7 mouse cellular contexts compared by ENCODE assay signal in genomic region chr17:28349901-28350465, GRCm38 (mm10). TPM values are rescaled to one million over a fixed set of nuclear protein-coding genes. Genes with fewer than 3 reads are reported as not detected.
DNase-seq lines count a peak whose midpoint lies in the region; ATAC-seq and TF ChIP-seq lines count a peak whose summit lies in the region.

No protein-coding gene starts in this region.

- no peaks in the 10 kb centered on the region; a peak in 1 of 4 replicates for H3K27me3 ChIP-seq in MEL (ENCODE audit: control insufficient read depth in 1 of 2, insufficient read depth in 2 of 2, low read length in 2 of 2)
- peaks cover 7% of the 10 kb centered on the region; the same call in 1 of the 2 replicates for H3K27me3 ChIP-seq in forebrain, postnatal 0 days (ENCODE audit: insufficient read depth, low read length)
- no peaks in the 10 kb centered on the region; the same call in 1 of the 2 replicates for H3K27me3 ChIP-seq in intestine, embryonic 16.5 days (replicated peaks; ENCODE audit: control insufficient read depth, insufficient read depth, low read length)

- peak; percentile 50 for ATAC-seq in forebrain, postnatal 0 days
- ATAC-seq in intestine, embryonic 16.5 days = peak; percentile 69
- peak; percentile 8; the same call in 1 of the 2 replicates for ATAC-seq in megakaryocyte progenitor cell, adult 5-6 weeks (replicated peaks; ENCODE audit: poor library complexity)
- ATAC-seq in monocyte, adult 5-6 weeks (replicated peaks; ENCODE audit: insufficient number of reproducible peaks, low FRiP score, low TSS enrichment, poor library complexity, severe bottlenecking) = no peak

- peak overlapping the region; percentile 52 to 100 for H3K4me3 ChIP-seq in MEL (ENCODE audit: control insufficient read depth in 1 of 2, insufficient read depth in 1 of 2, low read depth in 2 of 2, low read length in 2 of 2)
- H3K4me3 ChIP-seq in forebrain, postnatal 0 days (ENCODE audit: low read depth, low read length) = peak overlapping the region; percentile 54
- H3K4me3 ChIP-seq in intestine, embryonic 16.5 days (ENCODE audit: low read length) = peak overlapping the region; percentile 89

- H3K36me3 ChIP-seq in MEL (ENCODE audit: control insufficient read depth in 1 of 2, insufficient read depth in 2 of 2, low read length in 2 of 2) = no peaks in the 10 kb centered on the region
- no peaks in the 10 kb centered on the region for H3K36me3 ChIP-seq in forebrain, postnatal 0 days (ENCODE audit: insufficient read depth)
- H3K36me3 ChIP-seq in intestine, embryonic 16.5 days (ENCODE audit: control insufficient read depth, insufficient read depth, low read length) = no peaks in the 10 kb centered on the region

- no peaks in the 10 kb centered on the region; a peak in 2 of 4 replicates for H3K4me1 ChIP-seq in MEL (ENCODE audit: control insufficient read depth in 1 of 2, insufficient read depth in 2 of 2, low read length in 2 of 2)
- no peaks in the 10 kb centered on the region for H3K4me1 ChIP-seq in forebrain, postnatal 0 days (ENCODE audit: insufficient read depth)
- H3K4me1 ChIP-seq in intestine, embryonic 16.5 days (ENCODE audit: control insufficient read depth, insufficient read depth, low read length) = peaks cover 54% of the 10 kb centered on the region

- TF ChIP-seq CTCF in MEL (IDR thresholded peaks at IDR 0.05 in 2 of 3, conservative IDR thresholded peaks at IDR 0.05 in 1 of 3; ENCODE audit: control insufficient read depth in 1 of 3, insufficient read depth in 1 of 3, low read depth in 2 of 3, low read length in 3 of 3, poor library complexity in 1 of 3, severe bottlenecking in 1 of 3) = no peak
- no peak for TF ChIP-seq CTCF in forebrain, postnatal 0 days (IDR thresholded peaks at IDR 0.05; ENCODE audit: low read depth)

- H3K9ac ChIP-seq in MEL (ENCODE audit: control insufficient read depth, low read depth, low read length, poor library complexity, severe bottlenecking) = peak overlapping the region; percentile 61
- H3K9ac ChIP-seq in forebrain, postnatal 0 days = peak overlapping the region; percentile 55
- H3K9ac ChIP-seq in intestine, embryonic 16.5 days (ENCODE audit: low read depth, low read length) = peak overlapping the region; percentile 96

- peak; percentile 37 for DNase-seq in CD4-positive helper T cell, adult 2 months (ENCODE audit: low read depth, low spot score)
- peak; percentile 54 for DNase-seq in MEL (ENCODE audit: low read depth, low spot score)
- DNase-seq in forebrain, postnatal 0 days = peak; percentile 41
- no peak for DNase-seq in urinary bladder, adult 2 months (ENCODE audit: low spot score)

- no peak for TF ChIP-seq EP300 in MEL (IDR thresholded peaks at IDR 0.05; ENCODE audit: low read depth in 1 of 2, low read length in 2 of 2)

- TF ChIP-seq POLR2A in MEL (IDR thresholded peaks at IDR 0.05; ENCODE audit: control insufficient read depth in 1 of 2, insufficient read depth in 1 of 2, low read depth in 1 of 2, low read length in 2 of 2, poor library complexity in 1 of 2) = no peak

- WGBS in forebrain, postnatal 0 days = 3% methylated on average over 37 of the region's 54 CpGs
- WGBS in intestine, embryonic 16.5 days = under 1% methylated on average over 49 of the region's 54 CpGs

- peak overlapping the region; percentile 90 for H3K4me2 ChIP-seq in forebrain, postnatal 0 days (ENCODE audit: low read depth)
- peak overlapping the region; percentile 92 for H3K4me2 ChIP-seq in intestine, embryonic 16.5 days (ENCODE audit: low read depth, low read length)

- no peak for TF ChIP-seq RAD21 in MEL (IDR thresholded peaks at IDR 0.05; ENCODE audit: low read depth, low read length)

- H3K9me3 ChIP-seq in MEL (replicated peaks; ENCODE audit: insufficient read depth, low read length) = no peaks in the 10 kb centered on the region
- no peaks in the 10 kb centered on the region for H3K9me3 ChIP-seq in forebrain, postnatal 0 days (ENCODE audit: low read length)
- H3K9me3 ChIP-seq in intestine, embryonic 16.5 days (ENCODE audit: control insufficient read depth, low read length) = no peaks in the 10 kb centered on the region

- H3K27ac ChIP-seq in MEL (ENCODE audit: control insufficient read depth, low read depth, low read length) = no peak overlapping the region
- peak overlapping the region; percentile 45; the same call in 1 of the 2 replicates for H3K27ac ChIP-seq in forebrain, postnatal 0 days (ENCODE audit: low read depth, low read length)
- H3K27ac ChIP-seq in intestine, embryonic 16.5 days (ENCODE audit: low read length) = peak overlapping the region; percentile 99

- no peaks in the 10 kb centered on the region; the same call in 1 of the 2 replicates for H3K79me2 ChIP-seq in MEL (ENCODE audit: control insufficient read depth, insufficient read depth, low read length, poor library complexity)

TF ChIP-seq in MEL, 35 proteins besides CTCF, POLR2A, EP300 and RAD21:
- TF ChIP-seq JUND (IDR thresholded peaks at IDR 0.05; ENCODE audit: low read depth, low read length) (no peak), SIN3A (IDR thresholded peaks at IDR 0.05; ENCODE audit: low read length) (peak; percentile 47; the same call in 1 of the 2 replicates)

RNA-seq across cellular contexts. Expression of gene Tead3, which starts 0.6 kb away (rescaled TPM):
- total RNA-seq in MEL (2012; rRNA removed) = 0.46 and 0.73 TPM in 2 replicates
- 1 to 10 TPM in 1 of 2 experiments, not detected in 1; 4.1 TPM for polyA plus RNA-seq in MEL (2012; ENCODE audit: insufficient read depth in 1 of 2, insufficient read length in 2 of 2, low read depth in 1 of 2, low replicate concordance in 2 of 2, missing spikeins in 1 of 2)
- total RNA-seq in forebrain, postnatal 0 days (2014; rRNA removed) = 4.5 and 4.8 TPM in 2 replicates
- polyA plus RNA-seq in forebrain, postnatal 0 days (2015; fragmentation: Nextera tagmentation; extraction: Ambion mirVana) = 1.1 and 1.4 TPM in 2 replicates
- polyA plus RNA-seq in intestine, embryonic 16.5 days (2015; fragmentation: Nextera tagmentation; extraction: Ambion mirVana) = 8.5 and 9.3 TPM in 2 replicates
- 0.15 and 1.9 TPM in 2 replicates for total RNA-seq in megakaryocyte progenitor cell, adult 5-6 weeks (2015)
- total RNA-seq in megakaryocyte progenitor cell, adult 5-6 weeks (2017) = 0.04 TPM in 1 of 2 replicates, not detected in the other
- total RNA-seq in monocyte, adult 5-6 weeks (2017) = not detected in 3 replicates
- 41.6 and 64.2 TPM in 2 replicates for polyA plus RNA-seq in urinary bladder, adult 2 months (2012; rRNA removed)

RNA-seq across cellular contexts. Expression of gene Tulp1, which starts 15.0 kb away (rescaled TPM):
- total RNA-seq in MEL (2012; rRNA removed) = 0.23 and 0.49 TPM in 2 replicates
- polyA plus RNA-seq in MEL (2012; ENCODE audit: insufficient read depth in 1 of 2, insufficient read length in 2 of 2, low read depth in 1 of 2, low replicate concordance in 2 of 2, missing spikeins in 1 of 2) = 1 to 10 TPM in 1 of 2 experiments, not detected in 1; 2.4 TPM
- 1.2 and 1.8 TPM in 2 replicates for total RNA-seq in forebrain, postnatal 0 days (2014; rRNA removed)
- 0.86 and 1.5 TPM in 2 replicates for polyA plus RNA-seq in forebrain, postnatal 0 days (2015; fragmentation: Nextera tagmentation; extraction: Ambion mirVana)
- polyA plus RNA-seq in intestine, embryonic 16.5 days (2015; fragmentation: Nextera tagmentation; extraction: Ambion mirVana) = 3.0 and 3.6 TPM in 2 replicates
- total RNA-seq in megakaryocyte progenitor cell, adult 5-6 weeks (2015) = not detected in 2 replicates
- total RNA-seq in megakaryocyte progenitor cell, adult 5-6 weeks (2017) = not detected in 2 replicates
- total RNA-seq in monocyte, adult 5-6 weeks (2017) = not detected in 3 replicates
- polyA plus RNA-seq in urinary bladder, adult 2 months (2012; rRNA removed) = 0.65 and 0.84 TPM in 2 replicates

RNA-seq across cellular contexts. Expression of gene Rpl10a, which starts 21.7 kb away (rescaled TPM):
- total RNA-seq in MEL (2012; rRNA removed) = 2,803 and 2,872 TPM in 2 replicates
- polyA plus RNA-seq in MEL (2012; ENCODE audit: insufficient read depth in 1 of 2, insufficient read length in 2 of 2, low read depth in 1 of 2, low replicate concordance in 2 of 2, missing spikeins in 1 of 2) = 1,000 to 10,000 TPM in 1 of 2 experiments, not detected in 1; 2,044 TPM
- 1,161 and 1,582 TPM in 2 replicates for total RNA-seq in forebrain, postnatal 0 days (2014; rRNA removed)
- 366 and 462 TPM in 2 replicates for polyA plus RNA-seq in forebrain, postnatal 0 days (2015; fragmentation: Nextera tagmentation; extraction: Ambion mirVana)
- 591 and 604 TPM in 2 replicates for polyA plus RNA-seq in intestine, embryonic 16.5 days (2015; fragmentation: Nextera tagmentation; extraction: Ambion mirVana)
- total RNA-seq in megakaryocyte progenitor cell, adult 5-6 weeks (2015) = 3,042 and 3,166 TPM in 2 replicates
- 795 and 921 TPM in 2 replicates for total RNA-seq in megakaryocyte progenitor cell, adult 5-6 weeks (2017)
- total RNA-seq in monocyte, adult 5-6 weeks (2017) = 363 to 372 TPM (median 364 TPM) in 3 replicates
- polyA plus RNA-seq in urinary bladder, adult 2 months (2012; rRNA removed) = 1,892 and 2,281 TPM in 2 replicates

RNA-seq across cellular contexts. Expression of gene Fance, which starts 36.7 kb away (rescaled TPM):
- total RNA-seq in MEL (2012; rRNA removed) = 46.0 and 51.2 TPM in 2 replicates
- polyA plus RNA-seq in MEL (2012; ENCODE audit: insufficient read depth in 1 of 2, insufficient read length in 2 of 2, low read depth in 1 of 2, low replicate concordance in 2 of 2, missing spikeins in 1 of 2) = 100 to 1,000 TPM; 105 to 382 TPM
- 32.5 and 35.2 TPM in 2 replicates for total RNA-seq in forebrain, postnatal 0 days (2014; rRNA removed)
- 31.2 and 31.4 TPM in 2 replicates for polyA plus RNA-seq in forebrain, postnatal 0 days (2015; fragmentation: Nextera tagmentation; extraction: Ambion mirVana)
- polyA plus RNA-seq in intestine, embryonic 16.5 days (2015; fragmentation: Nextera tagmentation; extraction: Ambion mirVana) = 20.2 and 21.8 TPM in 2 replicates
- 28.7 and 34.8 TPM in 2 replicates for total RNA-seq in megakaryocyte progenitor cell, adult 5-6 weeks (2015)
- 11.0 and 14.8 TPM in 2 replicates for total RNA-seq in megakaryocyte progenitor cell, adult 5-6 weeks (2017)
- total RNA-seq in monocyte, adult 5-6 weeks (2017) = 8.8 to 18.2 TPM (median 13.0 TPM) in 3 replicates
- 11.6 and 18.0 TPM in 2 replicates for polyA plus RNA-seq in urinary bladder, adult 2 months (2012; rRNA removed)
